Mouse (Mus musculus): ENCODE measurements around the gene Prss34. TPM values are rescaled to one million over a fixed set of nuclear protein-coding genes. Genes with fewer than 3 reads are reported as not detected.

Prss34 gene
- total RNA-seq (2023) = 3.5 TPM

GRCm38 (mm10) chr17:25298094-25298493, at the start of gene Prss34:
Gene Prss34, plus strand, starts transcription at chr17:25298394.

GRCm38 (mm10) chr17:25256140-25256754, 41.9 kb upstream of the Prss34 start, which contains the start of gene Baiap3:
Gene Baiap3, minus strand, starts transcription at chr17:25256364.

GRCm38 (mm10) chr17:25274571-25275346, 23.4 kb upstream of the Prss34 start, which contains the start of gene Ube2i:
Gene Ube2i, minus strand, starts transcription at chr17:25274622.

GRCm38 (mm10) chr17:25308346-25308745, 10.2 kb downstream of the Prss34 start, which contains the start of gene Prss28:
Gene Prss28, plus strand, starts transcription at chr17:25308646.

GRCm38 (mm10) chr17:25318354-25318753, 20.2 kb downstream of the Prss34 start, which contains the start of gene Prss29:
Gene Prss29, plus strand, starts transcription at chr17:25318654.

GRCm38 (mm10) chr17:25345462-25345861, 47.3 kb downstream of the Prss34 start, which contains the start of gene Tpsab1:
Gene Tpsab1, minus strand, starts transcription at chr17:25345562.

Other genes with a start within 250 kb of the Prss34 start
- 0.33 TPM for gene Tmem204, start 214.8 kb upstream of the Prss34 start, total RNA-seq (2023)
- gene Telo2, start 182.4 kb upstream of the Prss34 start, total RNA-seq (2023) = 32.6 TPM
- gene Ptx4, start 177.6 kb upstream of the Prss34 start, total RNA-seq (2023) = not detected
- 30.3 TPM for gene Clcn7, start 165.0 kb upstream of the Prss34 start, total RNA-seq (2023)
- gene Ccdc154, start 135.9 kb upstream of the Prss34 start, total RNA-seq (2023) = 0.38 TPM
- gene Gm38655, start 122.9 kb upstream of the Prss34 start, total RNA-seq (2023) = not detected
- gene BC003965, start 113.8 kb upstream of the Prss34 start, total RNA-seq (2023) = 15.1 TPM
- 88.2 TPM for gene Unkl, start 110.0 kb upstream of the Prss34 start, total RNA-seq (2023)
- gene Gnptg, start 58.3 kb upstream of the Prss34 start, total RNA-seq (2023) = 43.8 TPM
- gene Tsr3, start 58.2 kb upstream of the Prss34 start, total RNA-seq (2023) = 21.1 TPM
- gene Baiap3, start 42.0 kb upstream of the Prss34 start, total RNA-seq (2023) = 6.6 TPM
- gene Ube2i, start 23.8 kb upstream of the Prss34 start, total RNA-seq (2023) = 415 TPM
- not detected for gene Prss28, start 10.3 kb downstream of the Prss34 start, total RNA-seq (2023)
- not detected for gene Prss29, start 20.3 kb downstream of the Prss34 start, total RNA-seq (2023)
- not detected for gene Tpsab1, start 47.2 kb downstream of the Prss34 start, total RNA-seq (2023)
- not detected for gene Tpsb2, start 67.9 kb downstream of the Prss34 start, total RNA-seq (2023)
- not detected for gene Tpsg1, start 70.9 kb downstream of the Prss34 start, total RNA-seq (2023)
- gene Cacna1h, start 135.4 kb downstream of the Prss34 start, total RNA-seq (2023) = 0.74 TPM
- gene Tekt4, start 156.2 kb downstream of the Prss34 start, total RNA-seq (2023) = not detected
- not detected for gene Sstr5, start 198.9 kb downstream of the Prss34 start, total RNA-seq (2023)

Measured in CD4-positive naive resting alpha-beta T cell, adult 57 days (primary cell).